Mouse (Mus musculus) ES-Bruce4 (cell line): ENCODE results near the gene Ksr2.

Experiments
- CTCF ChIP-seq: IDR thresholded peaks from one replicate; pipeline ENCODE4 v1.8.1; 2011; ENCODE audit warnings: low read depth, low read length
- EP300 ChIP-seq: IDR thresholded peaks from 2 replicates; pipeline ENCODE4 v1.6.1; 2011; ENCODE audit warnings: low read depth, low read length; ENCODE audit not compliant: insufficient read depth
- POLR2A ChIP-seq: IDR thresholded peaks from one replicate; pipeline ENCODE4 v1.8.1; 2011; ENCODE audit warnings: low read length; ENCODE audit not compliant: insufficient read depth

DNA sequence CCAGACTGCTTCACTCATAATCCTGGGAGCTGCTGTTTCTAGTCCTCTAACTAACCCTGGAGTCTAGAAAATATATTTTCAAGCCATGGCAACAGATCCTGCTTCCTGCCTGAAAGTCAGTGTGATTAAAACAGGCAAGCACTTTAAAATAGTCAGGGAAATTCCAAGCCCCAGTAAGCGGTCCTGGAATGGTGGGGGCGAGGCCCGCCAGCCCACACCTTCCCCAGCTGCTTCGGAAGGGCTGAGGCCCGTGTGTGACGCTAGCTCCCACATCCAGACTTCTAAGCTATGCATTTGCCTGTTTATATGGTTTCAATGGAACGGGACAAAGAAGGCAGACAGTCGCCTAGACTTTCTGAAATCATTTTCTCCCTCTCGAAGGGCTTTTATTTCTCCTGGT lies 137.2 kb downstream of the Ksr2 start:
- TF ChIP-seq POLR2A (no peak), CTCF (no peak), EP300 (no peak)
